Mouse (Mus musculus) limb, embryonic 14.5 days (tissue): ENCODE data around the gene Cd3e. TPM values are rescaled to one million over a fixed set of nuclear protein-coding genes. Genes with fewer than 3 reads are reported as not detected.

Source experiments
- ATAC-seq: fragments of 200-750 bp; cut with Nextera tagmentation; 2 replicates; pipeline ENCODE4 v1.8.0; 2017; ENCODE audit warnings: low read depth, moderate number of reproducible peaks, moderate TSS enrichment; ENCODE audit not compliant: low FRiP score
- DNase-seq: peaks from one replicate; pipeline ENCODE4 v3.0.0-alpha.2; 2015; ENCODE audit warnings: low spot score
- H3K27ac ChIP-seq: fragments of 300-500 bp; sonication (generic); replicated peaks from 2 replicates; pipeline ENCODE4 v1.5.1; 2014; ENCODE audit warnings: low read depth, mild to moderate bottlenecking, low read length, moderate library complexity, mixed read lengths
- H3K27me3 ChIP-seq: fragments of 300-500 bp; sonication (generic); 2 replicates; pipeline ENCODE4 v1.6.1; 2014; ENCODE audit warnings: low read length, mixed read lengths; ENCODE audit not compliant: control insufficient read depth, insufficient read depth
- H3K36me3 ChIP-seq: fragments of 300-500 bp; sonication (generic); 2 replicates; pipeline ENCODE4 v1.6.1; 2014; ENCODE audit warnings: mild to moderate bottlenecking, low read length, moderate library complexity, mixed read lengths; ENCODE audit not compliant: control insufficient read depth, insufficient read depth
- H3K4me1 ChIP-seq: fragments of 300-500 bp; sonication (generic); 2 replicates; pipeline ENCODE4 v1.6.1; 2014; ENCODE audit warnings: antibody characterized with exemption, low read length, mixed read lengths; ENCODE audit not compliant: control insufficient read depth, insufficient read depth
- H3K4me2 ChIP-seq: fragments of 300-500 bp; sonication (generic); replicated peaks from 2 replicates; pipeline ENCODE4 v1.6.1; 2014; ENCODE audit warnings: low read depth, mild to moderate bottlenecking, low read length, moderate library complexity; ENCODE audit not compliant: severe bottlenecking
- H3K4me3 ChIP-seq: fragments of 300-500 bp; sonication (generic); replicated peaks from 2 replicates; pipeline ENCODE4 v1.5.1; 2014; ENCODE audit warnings: low read length
- H3K9ac ChIP-seq: fragments of 300-500 bp; sonication (generic); 2 replicates; pipeline ENCODE4 v1.6.1; 2014; ENCODE audit warnings: mild to moderate bottlenecking, low read depth, low read length, moderate library complexity; ENCODE audit not compliant: severe bottlenecking
- H3K9me3 ChIP-seq: fragments of 300-500 bp; sonication (generic); 2 replicates; pipeline ENCODE4 v1.6.1; 2016; ENCODE audit warnings: low read length; ENCODE audit not compliant: control insufficient read depth
- POLR2A ChIP-seq: fragments of 200-500 bp; IDR thresholded peaks from 2 replicates; pipeline ENCODE4 v1.8.0; 2012; ENCODE audit warnings: inconsistent platforms, mild to moderate bottlenecking, moderate library complexity, borderline replicate concordance; ENCODE audit not compliant: insufficient read depth, insufficient read length; ENCODE audit errors: extremely low read depth
- WGBS: fragments of 180-500 bp; shearing (Covaris S2); extraction: QIAGEN DNeasy Blood & Tissue Kit; methylation state at CpG from one replicate; pipeline ENCODE4 v1.1.7; 2014; 5-methylcytosine and 5-hydroxymethylcytosine counted together
- polyA plus RNA-seq, 2 experiments: library from polyadenylated mRNA; depleted of rRNA in 1 of 2; stranded (reverse) in 1 of 2; unstranded in 1 of 2; fragments of >200 nt; fragmentation: Nextera tagmentation in 1 of 2; extraction: Ambion mirVana in 1 of 2; gene quantifications; 2 replicates each; pipeline versions ENCODE4 v1.2.1 to v1.2.3; 2012 to 2014

The Cd3e gene
- polyA plus RNA-seq, 2 experiments, result 0.07 to 0.10 TPM

GRCm38 (mm10) chr9:44993268-44993667 is 16.2 kb downstream of the Cd3e start:
- DNase-seq (no peak), ATAC-seq (no peak)
- TF ChIP-seq POLR2A, result no peak
- Histone ChIP-seq H3K4me2 (no peak overlapping the region), H3K9me3 (no peaks in the 10 kb centered on the region), H3K27ac (no peak overlapping the region), H3K4me3 (no peak overlapping the region), H3K36me3 (no peaks in the 10 kb centered on the region), H3K27me3 (no peaks in the 10 kb centered on the region), H3K4me1 (no peaks in the 10 kb centered on the region), H3K9ac (no peak overlapping the region)
- 82% methylated on average over 2 of the region's 2 CpGs for WGBS

DNA sequence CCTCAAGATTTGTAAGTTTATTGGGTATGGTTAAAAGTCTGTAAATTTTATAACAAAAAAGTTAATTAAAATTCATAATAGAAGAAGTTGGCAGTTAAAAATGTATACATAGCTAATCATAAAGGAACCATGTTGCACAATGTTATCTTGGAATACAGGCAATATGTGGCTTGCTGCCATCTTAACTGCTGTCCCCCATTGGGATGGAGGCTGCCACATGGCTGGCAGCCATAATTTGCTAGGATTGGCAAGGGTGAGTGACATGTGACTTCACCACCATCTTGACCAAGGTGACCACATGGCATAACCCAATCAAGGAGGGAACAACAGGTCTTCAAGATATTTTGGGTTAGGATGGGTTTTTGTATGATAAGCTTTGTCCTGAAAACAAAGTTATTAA is 17.2 kb downstream of the Cd3e start:
- H3K27ac ChIP-seq, result no peak overlapping the region
- no peaks in the 10 kb centered on the region for H3K9me3 ChIP-seq
- H3K9ac ChIP-seq, result no peak overlapping the region
- no peaks in the 10 kb centered on the region for H3K4me1 ChIP-seq
- no peaks in the 10 kb centered on the region for H3K27me3 ChIP-seq
- no peak for ATAC-seq
- no peaks in the 10 kb centered on the region for H3K36me3 ChIP-seq
- no peak for DNase-seq
- H3K4me3 ChIP-seq, result no peak overlapping the region
- no peak for TF ChIP-seq POLR2A
- no peak overlapping the region for H3K4me2 ChIP-seq

DNA sequence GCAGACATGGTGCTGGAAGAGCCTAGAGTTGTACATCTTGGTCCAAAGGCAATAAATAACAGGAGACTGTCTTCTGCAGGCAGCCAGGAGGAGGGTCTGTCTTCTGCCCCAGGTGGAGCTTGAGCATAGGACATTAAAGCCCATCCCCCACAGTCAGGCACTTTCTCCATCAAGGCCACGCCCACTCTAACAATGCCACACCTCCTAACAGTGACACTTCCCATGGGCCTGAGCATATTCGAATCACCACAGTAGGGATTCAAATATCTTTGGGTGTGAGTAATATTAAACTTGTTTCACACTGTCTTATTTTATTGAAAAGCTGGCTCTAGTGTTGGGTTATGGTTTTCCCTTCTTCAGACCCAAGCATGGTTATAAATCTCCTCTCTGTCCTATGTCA is 17.6 kb downstream of the Cd3e start:
- Histone ChIP-seq H3K4me1 (no peaks in the 10 kb centered on the region), H3K27ac (no peak overlapping the region), H3K36me3 (no peaks in the 10 kb centered on the region), H3K4me3 (no peak overlapping the region), H3K9ac (no peak overlapping the region), H3K9me3 (no peaks in the 10 kb centered on the region), H3K27me3 (no peaks in the 10 kb centered on the region), H3K4me2 (no peak overlapping the region)
- no peak for TF ChIP-seq POLR2A
- ATAC-seq (no peak), DNase-seq (no peak)
- WGBS, result 81% methylated on average over 2 of the region's 2 CpGs

GRCm38 (mm10) chr9:44986976-44987375 is 22.5 kb downstream of the Cd3e start:
- 20% methylated on average over 5 of the region's 5 CpGs for WGBS
- no peak overlapping the region for H3K4me3 ChIP-seq
- no peaks in the 10 kb centered on the region for H3K9me3 ChIP-seq
- no peak for TF ChIP-seq POLR2A
- H3K4me2 ChIP-seq, result no peak overlapping the region
- H3K4me1 ChIP-seq, result no peaks in the 10 kb centered on the region
- H3K27ac ChIP-seq, result peak overlapping the region; percentile 33; the same call in 1 of the 2 replicates
- no peaks in the 10 kb centered on the region for H3K36me3 ChIP-seq
- H3K27me3 ChIP-seq, result no peaks in the 10 kb centered on the region
- ATAC-seq (peak; percentile 47; the same call in 1 of the 2 replicates), DNase-seq (peak; percentile 8)
- H3K9ac ChIP-seq, result no peak overlapping the region

DNA sequence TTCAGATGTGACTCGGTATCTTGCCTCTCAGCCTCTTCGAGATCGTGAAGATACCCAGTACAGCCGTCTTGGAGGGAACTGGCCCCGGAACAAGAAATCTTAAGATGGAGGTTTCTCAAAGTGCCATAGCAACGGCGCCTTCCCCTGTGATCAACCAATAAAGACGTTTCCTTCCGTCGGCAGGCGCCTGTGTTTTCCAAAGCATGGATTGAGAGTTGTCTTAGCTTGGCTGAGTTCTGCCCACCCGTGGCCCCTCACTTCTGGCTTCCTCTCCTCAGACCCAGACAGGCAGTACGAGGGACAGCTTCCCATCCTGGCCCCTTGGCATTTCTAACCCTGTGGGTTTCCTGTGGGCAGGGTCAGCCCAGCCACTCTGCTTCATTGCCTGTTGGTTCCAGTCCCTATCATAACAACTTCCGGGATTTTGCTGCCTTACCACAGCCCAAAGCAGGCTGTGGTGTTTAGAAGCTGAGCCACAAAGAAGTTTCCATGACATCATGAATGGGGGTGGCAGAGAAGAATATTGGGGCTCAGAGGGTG is 23.1 kb downstream of the Cd3e start:
- WGBS, result 50% methylated on average over 14 of the region's 14 CpGs
- Histone ChIP-seq H3K4me2 (no peak overlapping the region; the same call in 1 of the 2 replicates), H3K4me3 (no peak overlapping the region), H3K27ac (peak overlapping the region; percentile 6; the same call in 1 of the 2 replicates), H3K9ac (no peak overlapping the region), H3K36me3 (no peaks in the 10 kb centered on the region), H3K4me1 (no peaks in the 10 kb centered on the region), H3K27me3 (no peaks in the 10 kb centered on the region), H3K9me3 (no peaks in the 10 kb centered on the region)
- TF ChIP-seq POLR2A, result no peak
- DNase-seq (peak; percentile 14), ATAC-seq (no peak)
